Mouse (Mus musculus) liver, postnatal 0 days (tissue): Measurements from ENCODE around the gene Vwa5b2.

Experiments
- CTCF ChIP-seq: sonication (generic); IDR thresholded peaks from 2 replicates; pipeline ENCODE4 v1.5.1; 2016; ENCODE audit warnings: antibody characterized with exemption, low read depth
- EP300 ChIP-seq: IDR thresholded peaks from 2 replicates; pipeline ENCODE4 v1.6.1; 2016; ENCODE audit warnings: antibody characterized with exemption, low read depth, mild to moderate bottlenecking

DNA sequence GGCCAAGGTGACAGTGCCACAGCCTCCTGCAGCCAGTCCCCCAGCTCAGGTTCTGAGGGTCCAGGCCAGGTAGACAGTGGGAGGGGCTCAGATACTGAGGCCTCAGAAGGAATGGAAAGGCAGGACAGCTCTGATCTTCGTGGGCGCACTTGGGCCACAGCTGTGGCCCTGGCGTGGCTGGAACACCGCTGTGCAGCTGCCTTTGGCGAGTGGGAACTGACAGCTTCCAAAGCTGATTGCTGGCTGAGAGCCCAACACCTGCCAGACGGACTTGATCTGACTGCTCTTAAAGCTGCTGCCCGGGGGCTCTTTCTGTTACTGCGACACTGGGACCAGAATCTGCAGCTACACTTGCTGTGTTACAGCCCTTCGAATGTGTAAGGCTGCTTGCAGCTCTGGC lies 15.4 kb downstream of the Vwa5b2 start:
- TF ChIP-seq CTCF = no peak
- TF ChIP-seq EP300 = no peak
